Mouse (Mus musculus): Measurements from ENCODE around the gene Kdelr1. TPM values are rescaled to one million over a fixed set of nuclear protein-coding genes. Genes with fewer than 3 reads are reported as not detected.
A peak's percentile ranks its signal among the peaks of the same experiment; 100 is the strongest.

Gene Kdelr1
- total and polyA plus RNA-seq, 2 experiments from 2014 or later, result 50.2 to 196 TPM

DNA sequence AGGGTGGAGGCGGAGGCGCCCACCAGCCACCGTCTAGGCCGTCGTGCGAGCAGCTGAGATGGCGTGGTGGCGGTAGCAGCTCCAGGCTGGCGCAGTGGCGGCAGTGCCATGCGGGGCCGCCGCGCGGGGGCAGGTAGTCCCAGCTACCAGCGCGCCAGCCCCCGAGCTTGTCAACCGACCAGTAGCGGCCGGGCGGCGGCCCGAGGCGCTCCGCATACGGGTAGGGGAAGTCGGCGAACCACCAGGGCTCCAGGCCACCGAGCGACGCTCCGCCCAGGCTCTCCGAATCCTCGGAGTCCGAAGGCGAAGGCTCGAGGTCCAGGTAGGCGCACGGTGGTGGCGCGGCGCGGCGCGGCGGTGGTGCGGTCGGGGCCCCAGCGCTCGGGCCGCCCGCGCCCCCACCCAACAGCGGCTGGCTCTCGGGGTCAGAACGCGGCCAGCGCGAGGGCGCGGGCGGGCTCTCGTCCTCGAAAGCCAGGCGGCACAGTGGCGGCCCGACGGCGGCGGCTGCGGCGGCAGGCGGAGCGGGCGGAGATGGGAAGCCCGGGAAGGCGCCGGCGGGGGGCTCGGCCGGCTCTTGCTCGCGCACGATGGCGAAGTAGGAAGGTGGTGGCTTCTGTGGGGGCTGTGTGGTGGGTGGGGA lies 39.3 kb upstream of the Kdelr1 start:
- DNase-seq (ENCODE audit: low spot score) (no peak), ATAC-seq (no peak)
- Histone ChIP-seq H3K27ac (no peak overlapping the region; the same call in 1 of the 2 replicates), H3K4me3 (ENCODE audit: low read length) (peak overlapping the region; percentile 20), H3K27me3 (ENCODE audit: insufficient read depth, low read length) (peaks cover 21% of the 10 kb centered on the region), H3K36me3 (ENCODE audit: insufficient read depth, low read length) (peaks cover 4% of the 10 kb centered on the region; the same call in 1 of the 2 replicates), H3K4me1 (ENCODE audit: insufficient read depth, low read length) (0 out of 2 replicates have a peak, but pooled peaks cover 4% of the 10 kb centered on the region), H3K9ac (replicated peaks; ENCODE audit: low read length) (no peak overlapping the region; the same call in 1 of the 2 replicates), H3K9me3 (ENCODE audit: low read length) (no peaks in the 10 kb centered on the region), H3K4me2 (ENCODE audit: low read depth, low read length) (peak overlapping the region; percentile 36)
- 8% methylated on average over 56 of the region's 86 CpGs for WGBS
- TF ChIP-seq CTCF (IDR thresholded peaks at IDR 0.05; ENCODE audit: low read depth), result no peak

DNA sequence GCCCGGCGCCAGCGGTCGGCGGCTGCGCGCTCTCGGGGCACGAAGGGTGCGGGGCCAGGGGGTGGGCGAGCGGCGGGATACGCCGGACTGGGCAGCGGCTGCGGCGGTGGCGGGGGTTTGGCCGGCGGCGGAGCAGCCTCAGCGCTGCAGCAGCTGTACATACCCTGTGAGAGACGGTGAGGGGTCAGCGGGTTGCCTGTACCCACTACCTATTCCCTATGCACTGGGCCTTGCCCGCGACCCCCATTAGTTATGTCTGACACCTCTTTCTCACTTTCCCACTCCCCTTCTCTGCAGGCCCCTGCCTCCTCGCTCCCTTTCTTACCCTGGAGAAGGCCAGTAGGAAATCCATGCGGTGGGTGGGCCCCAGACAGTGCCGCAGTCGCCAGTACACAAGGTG lies 38.6 kb upstream of the Kdelr1 start:
- 12% methylated on average over 26 of the region's 31 CpGs for WGBS
- no peak for TF ChIP-seq CTCF (IDR thresholded peaks at IDR 0.05; ENCODE audit: low read depth)
- H3K27me3 ChIP-seq (ENCODE audit: insufficient read depth, low read length), result peaks cover 21% of the 10 kb centered on the region
- peak overlapping the region; percentile 20 for H3K4me3 ChIP-seq (ENCODE audit: low read length)
- H3K9ac ChIP-seq (replicated peaks; ENCODE audit: low read length), result no peak overlapping the region
- ATAC-seq (no peak), DNase-seq (ENCODE audit: low spot score) (no peak)
- H3K36me3 ChIP-seq (ENCODE audit: insufficient read depth, low read length), result no peaks in the 10 kb centered on the region; the same call in 1 of the 2 replicates
- H3K9me3 ChIP-seq (ENCODE audit: low read length), result no peaks in the 10 kb centered on the region
- peak overlapping the region; percentile 36; the same call in 1 of the 2 replicates for H3K4me2 ChIP-seq (ENCODE audit: low read depth, low read length)
- H3K27ac ChIP-seq, result no peak overlapping the region
- H3K4me1 ChIP-seq (ENCODE audit: insufficient read depth, low read length), result 0 out of 2 replicates have a peak, but pooled peaks cover 4% of the 10 kb centered on the region

DNA sequence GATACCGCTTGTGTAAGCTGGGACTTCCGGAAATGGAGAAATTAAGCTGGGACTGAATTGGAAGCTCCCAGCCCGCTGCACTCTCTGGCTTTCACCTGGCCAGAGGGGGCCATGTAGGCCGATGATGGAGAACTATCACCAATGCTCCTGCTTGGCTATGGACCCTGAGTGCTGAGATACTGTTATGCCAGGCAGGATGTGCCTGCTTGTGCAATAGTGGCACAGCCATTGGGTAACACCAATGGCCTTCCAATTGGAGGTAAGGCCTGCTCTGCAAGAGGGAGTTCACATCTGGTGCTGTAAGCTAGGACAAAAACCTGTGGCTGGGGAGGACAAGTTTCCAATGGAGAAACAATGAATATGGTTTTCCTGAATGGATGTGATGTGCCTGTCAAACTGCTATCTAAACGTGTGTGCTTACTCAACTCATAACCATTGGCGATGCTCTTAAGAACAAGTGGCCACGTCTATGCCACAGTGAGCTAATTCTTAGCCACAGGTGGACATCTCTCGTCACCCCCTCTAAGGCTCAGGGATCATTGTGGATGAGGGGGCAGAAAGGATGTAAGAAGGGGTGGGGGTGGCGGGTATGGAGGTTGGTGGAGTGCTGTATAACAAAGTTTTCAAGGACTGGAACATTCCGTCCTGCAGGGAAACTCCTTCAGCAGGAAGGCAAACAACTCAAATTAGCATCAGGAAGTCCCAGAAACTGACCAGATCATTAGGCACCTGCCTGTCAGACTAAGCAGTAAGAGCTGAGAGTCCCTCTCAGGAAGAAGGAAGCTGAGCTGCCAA lies 29.4 kb upstream of the Kdelr1 start:
- ATAC-seq, result no peak
- Histone ChIP-seq H3K9ac (replicated peaks; ENCODE audit: low read length) (no peak overlapping the region), H3K27ac (no peak overlapping the region), H3K36me3 (ENCODE audit: insufficient read depth, low read length) (no peaks in the 10 kb centered on the region), H3K9me3 (ENCODE audit: low read length) (no peaks in the 10 kb centered on the region), H3K4me3 (ENCODE audit: low read length) (no peak overlapping the region), H3K4me1 (ENCODE audit: insufficient read depth, low read length) (no peaks in the 10 kb centered on the region), H3K27me3 (ENCODE audit: insufficient read depth, low read length) (0 out of 2 replicates have a peak, but pooled peaks cover 6% of the 10 kb centered on the region), H3K4me2 (ENCODE audit: low read depth, low read length) (no peak overlapping the region)
- no peak for DNase-seq (ENCODE audit: low spot score)
- TF ChIP-seq CTCF (IDR thresholded peaks at IDR 0.05; ENCODE audit: low read depth), result no peak
- WGBS, result 86% methylated on average over 10 of the region's 10 CpGs

DNA sequence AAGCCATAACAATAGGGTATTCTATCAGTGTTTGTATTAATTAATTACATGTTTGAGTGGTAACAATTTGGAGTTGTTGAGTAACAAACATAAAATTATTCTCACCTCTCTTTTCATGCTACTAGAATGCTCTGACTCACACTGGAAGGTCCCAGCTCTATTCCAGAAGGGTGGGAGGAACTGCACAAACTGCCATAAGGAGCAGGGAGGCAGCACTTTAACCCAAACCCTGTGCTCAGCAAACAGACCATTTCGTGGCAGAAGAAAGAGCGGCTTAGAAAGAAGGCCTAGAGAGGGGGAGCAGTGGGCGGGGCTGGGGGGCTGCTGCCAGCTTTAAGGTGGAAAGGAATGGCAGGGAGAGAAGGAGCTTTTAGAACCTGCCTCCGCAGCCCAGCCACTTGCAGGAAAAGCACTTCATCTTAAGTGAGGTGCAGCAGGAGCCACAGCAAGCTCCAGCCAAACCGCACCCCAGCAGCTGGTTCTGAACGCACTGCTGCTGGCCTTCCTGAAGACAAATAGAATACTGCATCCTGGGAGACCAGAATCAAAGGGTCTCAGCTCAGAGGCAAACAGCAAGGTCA lies 24.0 kb upstream of the Kdelr1 start:
- 20% methylated on average over 6 of the region's 6 CpGs for WGBS
- Histone ChIP-seq H3K9me3 (ENCODE audit: low read length) (no peaks in the 10 kb centered on the region), H3K27ac (no peak overlapping the region), H3K4me1 (ENCODE audit: insufficient read depth, low read length) (no peaks in the 10 kb centered on the region), H3K9ac (replicated peaks; ENCODE audit: low read length) (no peak overlapping the region), H3K4me2 (ENCODE audit: low read depth, low read length) (no peak overlapping the region), H3K36me3 (ENCODE audit: insufficient read depth, low read length) (no peaks in the 10 kb centered on the region; the same call in 1 of the 2 replicates), H3K27me3 (ENCODE audit: insufficient read depth, low read length) (no peaks in the 10 kb centered on the region), H3K4me3 (ENCODE audit: low read length) (no peak overlapping the region)
- TF ChIP-seq CTCF (IDR thresholded peaks at IDR 0.05; ENCODE audit: low read depth), result no peak
- DNase-seq (ENCODE audit: low spot score), result no peak
- no peak for ATAC-seq

DNA sequence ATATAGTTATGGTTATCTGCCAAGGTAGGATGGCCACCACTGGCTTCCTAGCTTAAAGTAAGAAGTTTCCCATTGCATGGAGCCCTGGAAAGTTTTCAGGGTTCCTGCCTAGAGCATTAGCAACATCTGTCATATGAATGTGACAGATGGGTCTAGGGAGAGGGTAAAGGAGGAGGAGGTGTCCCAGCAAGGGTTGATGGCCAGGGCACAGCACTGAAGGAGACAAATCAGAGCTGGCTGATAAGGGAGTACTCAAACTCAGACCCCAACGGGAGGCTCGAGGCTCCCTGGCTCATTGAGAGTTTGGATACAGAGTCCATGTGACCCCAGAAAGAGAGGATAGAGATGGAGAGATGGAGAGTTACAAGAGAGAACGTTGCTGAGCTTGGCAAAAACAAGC lies 21.9 kb upstream of the Kdelr1 start:
- no peaks in the 10 kb centered on the region; the same call in 1 of the 2 replicates for H3K36me3 ChIP-seq (ENCODE audit: insufficient read depth, low read length)
- H3K27me3 ChIP-seq (ENCODE audit: insufficient read depth, low read length), result no peaks in the 10 kb centered on the region
- no peak overlapping the region for H3K4me2 ChIP-seq (ENCODE audit: low read depth, low read length)
- TF ChIP-seq CTCF (IDR thresholded peaks at IDR 0.05; ENCODE audit: low read depth), result no peak
- 75% methylated on average over 3 of the region's 3 CpGs for WGBS
- H3K9ac ChIP-seq (replicated peaks; ENCODE audit: low read length), result no peak overlapping the region
- no peaks in the 10 kb centered on the region for H3K4me1 ChIP-seq (ENCODE audit: insufficient read depth, low read length)
- no peak for DNase-seq (ENCODE audit: low spot score)
- H3K9me3 ChIP-seq (ENCODE audit: low read length), result no peaks in the 10 kb centered on the region
- no peak overlapping the region for H3K27ac ChIP-seq
- no peak overlapping the region for H3K4me3 ChIP-seq (ENCODE audit: low read length)
- ATAC-seq, result no peak

DNA sequence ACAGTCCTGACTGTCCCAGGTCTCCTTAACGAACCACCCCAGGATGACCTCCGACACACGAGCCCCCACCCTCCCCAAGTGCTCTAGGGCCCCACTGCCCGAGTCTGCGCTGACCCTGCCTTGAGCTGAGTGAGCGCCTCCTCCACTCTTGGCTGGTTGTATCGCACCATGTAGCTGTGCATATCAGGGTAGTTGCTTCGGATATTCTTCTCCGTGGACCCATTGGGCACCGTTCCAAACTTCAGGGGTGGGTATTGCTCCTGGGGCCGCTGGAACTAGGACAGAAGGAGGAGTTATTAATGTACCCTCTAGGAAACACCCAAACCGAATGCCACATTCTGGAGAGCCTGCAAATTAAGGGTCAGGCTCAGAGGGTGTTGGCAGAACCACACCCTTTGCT lies 19.5 kb upstream of the Kdelr1 start:
- 85% methylated on average over 12 of the region's 12 CpGs for WGBS
- no peak for ATAC-seq
- no peak for DNase-seq (ENCODE audit: low spot score)
- no peaks in the 10 kb centered on the region for H3K9me3 ChIP-seq (ENCODE audit: low read length)
- H3K9ac ChIP-seq (replicated peaks; ENCODE audit: low read length), result no peak overlapping the region
- H3K4me2 ChIP-seq (ENCODE audit: low read depth, low read length), result no peak overlapping the region
- H3K4me1 ChIP-seq (ENCODE audit: insufficient read depth, low read length), result no peaks in the 10 kb centered on the region
- TF ChIP-seq CTCF (IDR thresholded peaks at IDR 0.05; ENCODE audit: low read depth), result no peak
- H3K27ac ChIP-seq, result no peak overlapping the region
- no peaks in the 10 kb centered on the region; the same call in 1 of the 2 replicates for H3K36me3 ChIP-seq (ENCODE audit: insufficient read depth, low read length)
- no peak overlapping the region for H3K4me3 ChIP-seq (ENCODE audit: low read length)
- H3K27me3 ChIP-seq (ENCODE audit: insufficient read depth, low read length), result no peaks in the 10 kb centered on the region
